Mouse (Mus musculus) kidney, embryonic 14.5 days (tissue): ENCODE measurements around the gene Efemp2. TPM values are rescaled to one million over a fixed set of nuclear protein-coding genes. Genes with fewer than 3 reads are reported as not detected.
A peak's percentile ranks its signal among the peaks of the same experiment; 100 is the strongest.

Experiments
- ATAC-seq: fragments of 200-750 bp; cut with Nextera tagmentation; 2 replicates; pipeline ENCODE4 v1.8.0; 2017; ENCODE audit warnings: moderate number of reproducible peaks, mild to moderate bottlenecking, moderate TSS enrichment, moderate library complexity; ENCODE audit not compliant: low FRiP score, low TSS enrichment
- H3K27ac ChIP-seq: fragments of 300-500 bp; sonication (generic); 2 replicates; pipeline ENCODE4 v1.5.1; 2014; ENCODE audit warnings: low read depth, mild to moderate bottlenecking, low read length, moderate library complexity, mixed read lengths
- H3K27me3 ChIP-seq: fragments of 300-500 bp; sonication (generic); 2 replicates; pipeline ENCODE4 v1.6.1; 2014; ENCODE audit warnings: mild to moderate bottlenecking, low read length; ENCODE audit not compliant: control insufficient read depth, insufficient read depth
- H3K36me3 ChIP-seq: fragments of 300-500 bp; sonication (generic); 2 replicates; pipeline ENCODE4 v1.6.1; 2014; ENCODE audit warnings: low read length, mixed read lengths; ENCODE audit not compliant: control insufficient read depth, insufficient read depth
- H3K4me1 ChIP-seq: fragments of 300-500 bp; sonication (generic); 2 replicates; pipeline ENCODE4 v1.6.1; 2014; ENCODE audit warnings: low read length, mixed read lengths; ENCODE audit not compliant: control insufficient read depth, insufficient read depth
- H3K4me2 ChIP-seq: fragments of 300-500 bp; sonication (generic); replicated peaks from 2 replicates; pipeline ENCODE4 v1.6.1; 2014; ENCODE audit warnings: low read depth, mild to moderate bottlenecking, low read length
- H3K4me3 ChIP-seq: fragments of 300-500 bp; sonication (generic); 2 replicates; pipeline ENCODE4 v1.5.1; 2014; ENCODE audit warnings: mild to moderate bottlenecking, low read length
- H3K9ac ChIP-seq: fragments of 300-500 bp; sonication (generic); 2 replicates; pipeline ENCODE4 v1.6.1; 2014; ENCODE audit warnings: low read depth, mild to moderate bottlenecking, low read length, moderate library complexity
- H3K9me3 ChIP-seq: fragments of 300-500 bp; sonication (generic); 2 replicates; pipeline ENCODE4 v1.6.1; 2016; ENCODE audit warnings: low read length; ENCODE audit not compliant: control insufficient read depth
- WGBS: fragments of 180-500 bp; shearing (Covaris S2); extraction: QIAGEN DNeasy Blood & Tissue Kit; methylation state at CpG from one replicate; pipeline ENCODE4 v1.1.7; 2014; 5-methylcytosine and 5-hydroxymethylcytosine counted together
- polyA plus RNA-seq: library from polyadenylated mRNA; unstranded; fragments of >200 nt; fragmentation: Nextera tagmentation; extraction: Ambion mirVana; gene quantifications from 2 replicates; pipeline ENCODE4 v1.2.1, GENCODE M21; 2014

Efemp2 gene
- 109 and 139 TPM in 2 replicates for polyA plus RNA-seq

GRCm38 (mm10) chr19:5473720-5474119 lies at the start of gene Efemp2:
Gene Efemp2, plus strand, starts transcription at chr19:5473954.
- Histone ChIP-seq H3K4me2 (peak within 1 kb of the TSS; percentile 78), H3K9ac (peak within 1 kb of the TSS; percentile 86), H3K27me3 (no peaks in the 10 kb centered on the region), H3K36me3 (peaks cover 19% of the 10 kb centered on the region; the same call in 1 of the 2 replicates), H3K9me3 (no peaks in the 10 kb centered on the region), H3K4me1 (peaks cover 20% of the 10 kb centered on the region; the same call in 1 of the 2 replicates), H3K4me3 (peak within 1 kb of the TSS; percentile 66), H3K27ac (peak within 1 kb of the TSS; percentile 91)
- peak; percentile 71 for ATAC-seq
- WGBS, result under 1% methylated on average over 22 of the region's 22 CpGs

- peaks cover 40% of the 10 kb centered on the region for H3K36me3 ChIP-seq
- H3K27me3 ChIP-seq, result no peaks in the 10 kb centered on the region
- peak overlapping the region; percentile 97 for H3K9ac ChIP-seq
- no peaks in the 10 kb centered on the region for H3K9me3 ChIP-seq
- H3K4me3 ChIP-seq, result peak overlapping the region; percentile 93
- H3K4me2 ChIP-seq, result peak overlapping the region; percentile 78
- peak; percentile 64 for ATAC-seq
- under 1% methylated on average over 46 of the region's 48 CpGs for WGBS
- peak overlapping the region; percentile 83 for H3K27ac ChIP-seq
- H3K4me1 ChIP-seq, result peaks cover 25% of the 10 kb centered on the region
Observed at GRCm38 (mm10) chr19:5424092-5424781, 49.5 kb upstream of the Efemp2 start.

DNA sequence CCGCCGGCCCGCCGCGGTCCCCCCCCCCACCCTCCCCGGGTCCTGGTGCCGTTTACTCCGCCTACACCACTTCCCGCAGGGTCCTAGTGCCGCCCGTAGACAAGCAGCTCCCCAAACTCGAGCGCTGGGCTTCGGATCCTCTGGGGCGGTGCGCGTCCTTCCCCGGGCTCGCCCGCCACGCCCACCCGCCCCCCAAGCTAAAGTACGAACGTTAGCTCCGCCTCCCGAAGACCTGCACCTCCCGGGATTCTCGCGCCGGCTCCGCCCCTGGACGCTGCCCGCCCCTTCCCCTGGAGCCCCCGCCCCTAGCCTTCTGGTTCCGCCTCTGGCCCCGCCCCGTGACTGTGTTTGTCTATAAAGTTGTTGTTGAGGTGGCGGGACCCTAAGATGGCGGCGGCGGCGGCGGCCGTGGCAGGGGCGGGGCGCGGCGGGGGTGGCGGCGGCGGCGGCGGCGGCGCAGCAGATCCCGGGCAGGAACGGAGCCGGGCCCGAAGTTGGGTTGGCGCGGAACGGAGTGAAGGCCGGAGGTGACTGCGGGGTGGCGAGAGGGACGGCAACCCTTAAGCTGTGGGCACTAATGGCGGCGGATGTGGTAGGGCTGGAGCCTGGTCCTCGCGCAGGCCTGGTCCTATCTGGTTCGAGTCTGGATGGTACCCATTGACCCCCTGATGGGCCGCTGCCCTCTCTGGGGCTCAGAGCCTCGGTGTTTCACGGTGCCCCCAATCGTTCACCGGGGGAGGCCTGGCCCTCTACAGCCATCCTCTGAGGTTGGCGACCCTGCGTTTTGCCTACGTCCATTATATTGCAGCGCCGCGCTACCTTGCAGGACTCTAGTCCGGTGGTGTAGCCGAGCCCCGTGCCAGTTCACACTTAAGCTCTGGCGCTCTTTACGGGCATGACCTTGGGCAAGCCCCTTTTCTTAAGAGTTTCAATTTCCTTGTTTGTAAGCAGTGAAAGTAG lies 48.7 kb upstream of the Efemp2 start, which contains the start of the genes Drap1 and AI837181:
Drap1 (minus strand) TSS at position 198 of the 960 bp plus-strand sequence.
AI837181 (plus strand) TSS at position 363 of the 960 bp plus-strand sequence.
- Histone ChIP-seq H3K9ac (peak within 1 kb of the TSS; percentile 97), H3K27ac (peak within 1 kb of the TSS; percentile 83), H3K4me3 (peak within 1 kb of the TSS; percentile 93), H3K4me1 (peaks cover 25% of the 10 kb centered on the region), H3K36me3 (peaks cover 38% of the 10 kb centered on the region), H3K4me2 (peak within 1 kb of the TSS; percentile 78), H3K27me3 (no peaks in the 10 kb centered on the region), H3K9me3 (no peaks in the 10 kb centered on the region)
- WGBS, result under 1% methylated on average over 78 of the region's 87 CpGs
- ATAC-seq, result peak; percentile 94

DNA sequence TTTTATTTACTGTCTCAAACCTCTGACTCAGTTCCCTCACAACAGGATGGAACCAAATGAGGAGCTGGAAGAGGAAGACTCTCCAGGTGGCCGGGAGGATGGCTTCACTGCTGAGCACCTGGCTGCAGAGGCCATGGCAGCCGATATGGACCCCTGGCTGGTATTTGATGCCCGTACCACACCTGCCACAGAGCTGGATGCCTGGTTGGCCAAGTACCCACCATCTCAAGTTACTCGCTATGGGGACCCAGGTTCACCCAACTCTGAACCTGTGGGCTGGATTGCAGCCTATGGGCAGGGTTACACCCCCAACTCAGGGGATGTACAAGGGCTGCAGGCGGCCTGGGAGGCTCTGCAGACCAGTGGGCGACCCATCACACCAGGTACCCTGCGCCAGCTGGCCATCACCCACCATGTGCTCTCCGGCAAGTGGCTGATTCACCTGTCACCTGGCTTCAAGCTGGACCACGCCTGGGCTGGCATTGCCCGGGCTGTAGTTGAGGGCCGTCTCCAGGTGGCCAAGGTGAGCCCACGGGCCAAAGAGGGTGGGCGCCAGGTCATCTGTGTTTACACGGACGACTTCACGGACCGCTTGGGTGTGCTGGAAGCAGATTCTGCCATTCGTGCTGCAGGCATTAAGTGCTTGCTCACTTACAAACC lies 47.7 kb upstream of the Efemp2 start:
- 0 out of 2 replicates have a peak overlapping the region, but pooled peaks have one; percentile 79 for H3K27ac ChIP-seq
- H3K9me3 ChIP-seq, result no peaks in the 10 kb centered on the region
- H3K9ac ChIP-seq, result peak overlapping the region; percentile 97
- H3K4me1 ChIP-seq, result peaks cover 25% of the 10 kb centered on the region
- H3K4me2 ChIP-seq, result peak overlapping the region; percentile 50
- peaks cover 30% of the 10 kb centered on the region for H3K36me3 ChIP-seq
- H3K4me3 ChIP-seq, result peak overlapping the region; percentile 93
- 87% methylated on average over 18 of the region's 18 CpGs for WGBS
- H3K27me3 ChIP-seq, result no peaks in the 10 kb centered on the region
- ATAC-seq, result no peak

DNA sequence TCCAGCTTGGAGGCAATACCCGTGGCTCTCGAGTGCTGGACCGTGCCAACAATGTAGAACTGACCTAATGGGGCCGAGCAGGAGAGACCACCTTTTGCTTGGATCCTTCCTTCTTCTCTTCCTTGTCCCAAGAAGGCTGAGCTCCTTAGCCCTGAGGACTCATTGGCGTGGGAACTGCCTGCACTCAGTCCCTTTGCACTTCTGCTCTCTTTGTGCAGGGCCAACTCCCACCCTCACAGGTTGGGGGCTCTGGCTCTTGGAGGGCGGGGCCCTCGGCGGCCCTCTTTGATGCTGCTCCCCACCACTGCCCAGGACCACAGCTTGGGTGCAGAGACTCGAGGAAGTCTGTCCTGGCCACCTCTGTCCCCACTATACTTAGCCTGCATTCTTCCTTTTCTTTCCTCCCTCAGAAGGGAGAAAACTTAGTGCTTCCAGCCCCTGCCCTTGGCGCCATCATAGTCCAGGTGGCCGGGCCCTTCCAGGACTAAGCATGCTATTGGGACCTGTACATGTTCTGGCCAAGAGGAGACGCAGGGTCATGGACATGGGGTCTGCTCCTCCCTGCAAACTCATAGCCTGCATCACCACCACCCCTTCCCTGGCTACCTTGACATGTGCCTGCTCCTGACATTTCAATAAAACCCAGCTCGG lies 47.0 kb upstream of the Efemp2 start:
- H3K9ac ChIP-seq, result peak overlapping the region; percentile 13; the same call in 1 of the 2 replicates
- peaks cover 26% of the 10 kb centered on the region for H3K36me3 ChIP-seq
- ATAC-seq, result no peak
- no peak overlapping the region for H3K27ac ChIP-seq
- H3K27me3 ChIP-seq, result no peaks in the 10 kb centered on the region
- no peaks in the 10 kb centered on the region for H3K9me3 ChIP-seq
- H3K4me2 ChIP-seq, result peak overlapping the region; percentile 50
- H3K4me1 ChIP-seq, result peaks cover 25% of the 10 kb centered on the region
- peak overlapping the region; percentile 93; the same call in 1 of the 2 replicates for H3K4me3 ChIP-seq
- WGBS, result 91% methylated on average over 13 of the region's 13 CpGs

GRCm38 (mm10) chr19:5428083-5428482 lies 45.7 kb upstream of the Efemp2 start:
- H3K27ac ChIP-seq, result no peak overlapping the region
- WGBS, result 85% methylated on average over 2 of the region's 2 CpGs
- no peak for ATAC-seq

DNA sequence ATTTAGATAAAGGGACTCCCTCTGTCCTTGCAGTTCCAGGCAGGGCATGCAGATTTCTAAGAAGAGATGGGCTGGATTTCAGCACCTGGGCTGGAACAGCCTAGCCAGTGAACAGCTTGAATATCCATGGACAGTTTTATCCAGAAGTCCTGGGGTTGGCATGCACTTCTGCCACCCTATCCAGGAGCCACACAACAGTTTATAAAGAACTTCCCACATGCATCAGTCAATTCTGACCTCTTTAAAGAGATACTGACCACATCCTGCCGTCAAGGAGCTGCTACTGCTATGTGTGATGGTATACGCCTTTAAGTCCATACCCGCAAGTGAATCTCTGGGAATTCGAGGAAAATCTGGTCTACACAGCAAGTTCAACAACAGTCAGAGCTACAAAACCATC lies 44.5 kb upstream of the Efemp2 start:
- no peak overlapping the region for H3K4me2 ChIP-seq
- H3K4me3 ChIP-seq, result no peak overlapping the region
- H3K9ac ChIP-seq, result no peak overlapping the region
- H3K27ac ChIP-seq, result no peak overlapping the region
- ATAC-seq, result no peak
- H3K27me3 ChIP-seq, result no peaks in the 10 kb centered on the region
- WGBS, result 88% methylated on average over 4 of the region's 4 CpGs
- H3K4me1 ChIP-seq, result peaks cover 30% of the 10 kb centered on the region
- H3K9me3 ChIP-seq, result no peaks in the 10 kb centered on the region
- H3K36me3 ChIP-seq, result peaks cover 15% of the 10 kb centered on the region

More at GRCm38 (mm10) chr19:5428083-5428482, 45.7 kb upstream of the Efemp2 start:
- Histone ChIP-seq H3K4me2 (no peak overlapping the region), H3K4me3 (no peak overlapping the region), H3K36me3 (peaks cover 15% of the 10 kb centered on the region), H3K9me3 (no peaks in the 10 kb centered on the region), H3K27me3 (no peaks in the 10 kb centered on the region), H3K4me1 (peaks cover 28% of the 10 kb centered on the region), H3K9ac (no peak overlapping the region)

- Histone ChIP-seq H3K4me3 (no peak overlapping the region), H3K36me3 (peaks cover 15% of the 10 kb centered on the region), H3K9ac (no peak overlapping the region), H3K27me3 (no peaks in the 10 kb centered on the region), H3K4me2 (no peak overlapping the region), H3K4me1 (peaks cover 30% of the 10 kb centered on the region), H3K27ac (no peak overlapping the region), H3K9me3 (no peaks in the 10 kb centered on the region)
- no peak for ATAC-seq
- WGBS, result 82% methylated on average over 8 of the region's 8 CpGs
Observed at GRCm38 (mm10) chr19:5429806-5430205, 43.9 kb upstream of the Efemp2 start.
